Mouse (Mus musculus): ENCODE results near the gene Map4k4. TPM values are rescaled to one million over a fixed set of nuclear protein-coding genes. Genes with fewer than 3 reads are reported as not detected.

Gene Map4k4
- polyA plus RNA-seq, 1 experiment from 2014 or later = 40.1 TPM

DNA sequence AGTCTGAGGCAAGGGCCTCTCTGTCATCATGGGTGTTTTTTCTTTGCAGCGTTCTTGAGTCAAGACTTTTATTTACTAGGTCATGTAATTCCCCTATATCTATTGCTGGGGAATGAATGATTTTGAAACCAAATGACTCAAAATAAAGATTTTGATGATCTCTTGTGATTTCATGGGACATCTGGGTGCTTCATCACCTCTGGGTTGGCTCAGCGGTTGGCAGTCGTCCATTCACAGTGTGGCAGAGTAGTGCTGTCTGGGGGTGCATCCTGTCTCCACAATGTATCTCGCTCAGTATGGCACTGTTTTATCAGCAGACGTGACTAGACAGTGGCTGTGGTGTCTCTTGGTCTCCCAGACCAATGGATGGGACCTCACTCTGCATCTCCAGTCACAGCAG, 155.2 kb downstream of the Map4k4 start:
- Histone ChIP-seq H3K27ac (no peak overlapping the region), H3K9me3 (no peaks in the 10 kb centered on the region), H3K4me3 (no peak overlapping the region), H3K27me3 (ENCODE audit: insufficient read depth, poor library complexity, severe bottlenecking) (no peaks in the 10 kb centered on the region), H3K4me1 (replicated peaks) (peaks cover 16% of the 10 kb centered on the region), H3K36me3 (no peaks in the 10 kb centered on the region)
- 88% methylated on average over 5 of the region's 5 CpGs for WGBS
- no peak for DNase-seq (ENCODE audit: low spot score)

- no peak for DNase-seq (ENCODE audit: low spot score)
- Histone ChIP-seq H3K27me3 (ENCODE audit: insufficient read depth, poor library complexity, severe bottlenecking) (no peaks in the 10 kb centered on the region), H3K27ac (0 out of 2 replicates have a peak overlapping the region, but pooled peaks have one; percentile 23), H3K4me1 (replicated peaks) (peaks cover 13% of the 10 kb centered on the region), H3K36me3 (no peaks in the 10 kb centered on the region), H3K4me3 (no peak overlapping the region), H3K9me3 (no peaks in the 10 kb centered on the region)
- 81% methylated on average over 5 of the region's 5 CpGs for WGBS
Measured at GRCm38 (mm10) chr1:40057351-40057750, 156.6 kb downstream of the Map4k4 start.

DNA sequence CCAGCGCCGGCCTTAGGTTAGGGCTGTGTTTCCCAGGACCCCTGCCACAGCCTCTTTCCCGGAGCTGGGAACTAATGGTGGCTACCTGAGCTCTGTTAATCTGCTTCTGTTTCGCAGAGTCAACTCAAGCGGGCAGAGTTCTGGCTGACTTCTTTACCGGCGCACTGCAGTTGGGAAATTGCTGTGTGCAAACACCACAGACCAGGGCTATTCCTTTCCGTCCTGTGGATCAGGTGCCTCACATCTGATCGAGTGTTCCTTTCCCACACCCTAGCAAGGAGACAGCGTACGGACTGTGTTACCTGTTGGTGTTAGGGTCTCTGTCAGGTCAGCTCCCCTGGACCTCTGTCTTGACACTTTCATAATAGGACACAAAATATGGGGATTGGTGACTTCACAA, 157.3 kb downstream of the Map4k4 start:
- H3K9me3 ChIP-seq = no peaks in the 10 kb centered on the region
- 57% methylated on average over 11 of the region's 11 CpGs for WGBS
- no peak for DNase-seq (ENCODE audit: low spot score)
- H3K27me3 ChIP-seq (ENCODE audit: insufficient read depth, poor library complexity, severe bottlenecking) = no peaks in the 10 kb centered on the region
- H3K27ac ChIP-seq = 0 out of 2 replicates have a peak overlapping the region, but pooled peaks have one; percentile 23
- H3K4me1 ChIP-seq (replicated peaks) = peaks cover 16% of the 10 kb centered on the region
- H3K4me3 ChIP-seq = no peak overlapping the region
- H3K36me3 ChIP-seq = no peaks in the 10 kb centered on the region

DNA sequence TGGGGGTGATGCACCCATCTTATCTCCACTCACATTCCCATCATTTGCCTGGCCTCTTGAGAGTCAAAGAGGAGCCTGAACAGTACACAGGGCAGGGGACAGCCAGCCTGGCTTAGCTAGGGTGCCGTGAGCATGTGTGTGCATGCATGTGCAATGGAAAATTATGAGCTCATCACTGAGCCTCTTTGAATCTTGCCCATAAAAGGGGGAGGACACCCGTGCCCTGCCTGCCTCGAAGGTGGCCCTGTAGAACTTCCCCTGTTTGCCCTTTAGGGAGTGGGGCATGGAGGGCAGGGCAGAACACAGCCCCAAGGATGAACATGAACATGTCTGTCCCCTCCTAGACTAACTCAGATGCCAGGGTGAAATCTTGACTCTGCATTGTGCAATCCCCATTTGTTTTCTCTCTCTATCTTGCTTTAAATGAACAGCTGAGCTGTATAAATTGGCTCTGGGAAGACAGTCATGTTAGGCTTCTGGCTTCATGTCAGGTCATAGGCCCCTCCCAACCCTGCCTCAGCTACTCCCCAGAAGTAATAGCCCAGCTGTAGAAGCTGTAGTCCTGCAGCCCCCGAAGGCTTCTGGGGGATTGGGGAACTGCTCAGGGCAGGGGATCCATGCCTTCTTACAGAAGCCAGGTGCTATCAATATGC, 158.5 kb downstream of the Map4k4 start:
- Histone ChIP-seq H3K36me3 (no peaks in the 10 kb centered on the region), H3K4me3 (no peak overlapping the region), H3K4me1 (replicated peaks) (peaks cover 24% of the 10 kb centered on the region), H3K27me3 (ENCODE audit: insufficient read depth, poor library complexity, severe bottlenecking) (no peaks in the 10 kb centered on the region), H3K9me3 (no peaks in the 10 kb centered on the region), H3K27ac (no peak overlapping the region)
- no peak for DNase-seq (ENCODE audit: low spot score)
- 89% methylated on average over 4 of the region's 4 CpGs for WGBS

DNA sequence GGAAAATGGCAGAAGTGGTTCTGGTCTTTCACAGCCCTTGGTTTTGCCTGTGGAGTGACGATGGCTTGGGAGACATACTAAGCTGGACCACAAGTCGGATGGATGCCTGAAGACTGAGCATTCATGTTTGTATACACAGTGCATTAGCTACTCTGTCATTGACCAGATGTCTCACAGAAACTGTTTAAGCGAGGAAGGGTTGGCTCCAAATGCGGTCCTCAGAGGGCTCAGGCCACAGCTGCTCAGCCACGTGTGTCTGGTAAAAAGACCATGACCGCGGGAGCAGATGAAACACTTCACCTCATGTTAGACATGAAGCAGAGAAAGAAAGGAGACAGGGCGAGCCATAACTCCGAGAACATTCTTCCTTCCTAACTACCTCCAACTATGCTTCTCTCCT, 160.6 kb downstream of the Map4k4 start:
- no peak overlapping the region for H3K4me3 ChIP-seq
- no peak for DNase-seq (ENCODE audit: low spot score)
- WGBS = 84% methylated on average over 9 of the region's 9 CpGs
- no peaks in the 10 kb centered on the region for H3K9me3 ChIP-seq
- peaks cover 24% of the 10 kb centered on the region for H3K4me1 ChIP-seq (replicated peaks)
- no peak overlapping the region for H3K27ac ChIP-seq
- H3K27me3 ChIP-seq (ENCODE audit: insufficient read depth, poor library complexity, severe bottlenecking) = no peaks in the 10 kb centered on the region
- no peaks in the 10 kb centered on the region for H3K36me3 ChIP-seq

DNA sequence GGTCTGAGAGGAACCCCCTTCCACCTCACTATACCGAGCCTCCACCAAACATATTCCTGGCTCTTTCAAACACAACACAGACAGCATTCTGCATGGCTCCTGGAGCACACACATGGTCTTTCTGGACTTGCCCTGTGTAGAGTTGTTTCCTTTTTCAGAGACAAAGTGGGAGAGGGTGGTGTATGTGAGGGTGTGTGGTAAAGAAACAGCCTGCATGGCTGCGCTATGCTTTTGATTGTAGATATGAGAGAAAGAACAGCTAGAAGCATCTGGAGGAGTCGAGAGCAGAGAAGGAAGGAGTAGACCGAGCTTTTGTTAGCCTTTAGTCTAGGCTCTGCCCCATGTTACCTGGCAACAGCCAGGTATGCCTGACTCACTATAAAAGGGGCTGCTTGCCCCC, 162.7 kb downstream of the Map4k4 start:
- Histone ChIP-seq H3K4me3 (no peak overlapping the region), H3K27ac (no peak overlapping the region), H3K27me3 (ENCODE audit: insufficient read depth, poor library complexity, severe bottlenecking) (no peaks in the 10 kb centered on the region), H3K9me3 (no peaks in the 10 kb centered on the region), H3K4me1 (replicated peaks) (peaks cover 12% of the 10 kb centered on the region), H3K36me3 (no peaks in the 10 kb centered on the region)
- WGBS = 72% methylated on average over 4 of the region's 4 CpGs
- DNase-seq (ENCODE audit: low spot score) = no peak

DNA sequence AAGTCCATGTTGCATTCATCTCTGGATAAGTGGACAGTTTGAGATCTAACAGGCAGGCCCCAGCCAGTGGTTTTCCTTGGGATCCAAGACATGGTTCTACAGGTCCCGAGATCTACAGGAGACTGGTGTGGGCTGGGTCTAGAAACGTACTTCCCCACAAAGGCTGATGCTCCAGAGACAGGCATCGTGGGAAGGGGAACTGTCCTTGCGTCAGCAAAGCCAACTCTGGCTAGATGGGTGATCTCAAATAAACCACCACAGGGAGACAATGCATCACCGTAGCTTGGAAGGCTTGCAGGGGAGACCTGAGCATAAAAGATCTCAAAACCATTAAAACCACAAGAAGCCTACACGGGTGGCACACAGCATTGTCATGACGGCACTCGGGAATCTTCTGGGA, 163.8 kb downstream of the Map4k4 start:
- DNase-seq (ENCODE audit: low spot score) = no peak
- no peak overlapping the region for H3K27ac ChIP-seq
- H3K4me1 ChIP-seq (replicated peaks) = peaks cover 12% of the 10 kb centered on the region
- H3K9me3 ChIP-seq = no peaks in the 10 kb centered on the region
- no peaks in the 10 kb centered on the region for H3K36me3 ChIP-seq
- 93% methylated on average over 8 of the region's 8 CpGs for WGBS
- H3K27me3 ChIP-seq (ENCODE audit: insufficient read depth, poor library complexity, severe bottlenecking) = no peaks in the 10 kb centered on the region
- no peak overlapping the region for H3K4me3 ChIP-seq

DNA sequence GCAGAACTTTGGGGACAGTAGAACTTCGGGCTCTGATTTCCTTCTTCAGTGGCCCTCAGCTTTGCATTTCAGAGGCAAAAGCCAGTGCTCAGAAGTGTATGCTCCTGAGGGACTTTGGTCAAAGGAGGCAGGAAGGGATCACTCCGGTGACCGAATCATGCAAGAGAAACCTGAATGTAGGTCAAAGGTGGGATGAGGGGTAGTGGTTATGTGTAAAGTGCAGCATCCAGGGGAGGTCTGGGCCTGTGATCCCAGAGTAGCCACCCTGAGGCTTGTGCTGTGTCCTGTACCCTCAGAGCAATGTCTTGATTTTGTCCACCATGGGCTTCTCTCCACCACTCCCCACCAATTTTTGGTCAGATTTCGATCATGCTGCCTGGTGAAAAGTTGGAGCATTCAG, 171.8 kb downstream of the Map4k4 start:
- H3K9me3 ChIP-seq = no peaks in the 10 kb centered on the region
- 77% methylated on average over 4 of the region's 4 CpGs for WGBS
- peaks cover 18% of the 10 kb centered on the region for H3K4me1 ChIP-seq (replicated peaks)
- H3K36me3 ChIP-seq = no peaks in the 10 kb centered on the region
- no peak for DNase-seq (ENCODE audit: low spot score)
- no peaks in the 10 kb centered on the region for H3K27me3 ChIP-seq (ENCODE audit: insufficient read depth, poor library complexity, severe bottlenecking)
- no peak overlapping the region; the same call in 1 of the 2 replicates for H3K27ac ChIP-seq
- H3K4me3 ChIP-seq = no peak overlapping the region

- Histone ChIP-seq H3K9me3 (no peaks in the 10 kb centered on the region), H3K36me3 (no peaks in the 10 kb centered on the region), H3K4me1 (replicated peaks) (peaks cover 18% of the 10 kb centered on the region), H3K27ac (peak within 1 kb of the TSS; percentile 53; the same call in 1 of the 2 replicates), H3K27me3 (ENCODE audit: insufficient read depth, poor library complexity, severe bottlenecking) (no peaks in the 10 kb centered on the region), H3K4me3 (no peak within 1 kb of the TSS)
- no peak for DNase-seq (ENCODE audit: low spot score)
- 87% methylated on average over 5 of the region's 5 CpGs for WGBS
Measured at GRCm38 (mm10) chr1:40073779-40074178, 173.1 kb downstream of the Map4k4 start, which contains the start of gene Il1r2. TSS of gene Il1r2 (plus strand) at chr1:40074079.

Other genes starting within 250 kb of the Map4k4 start
- gene Creg2, start 249.4 kb upstream of the Map4k4 start, polyA plus RNA-seq (2016; fragmentation: Nextera tagmentation; extraction: Ambion mirVana) = 0.35 and 0.78 TPM in 2 replicates
- 0.12 and 0.22 TPM in 2 replicates for gene Rfx8, start 179.9 kb upstream of the Map4k4 start, polyA plus RNA-seq (2016; fragmentation: Nextera tagmentation; extraction: Ambion mirVana)
- not detected in 2 replicates for gene Gm3646, start 95.6 kb upstream of the Map4k4 start, polyA plus RNA-seq (2016; fragmentation: Nextera tagmentation; extraction: Ambion mirVana)
- 0.27 TPM in 1 of 2 replicates, not detected in the other for gene Il1r2, start 173.2 kb downstream of the Map4k4 start, polyA plus RNA-seq (2016; fragmentation: Nextera tagmentation; extraction: Ambion mirVana)